Mouse (Mus musculus) erythroblast, embryonic 14.5 days (primary cell): ENCODE results near the gene Ivd.

ENCODE experiments used
- GATA1 ChIP-seq: IDR thresholded peaks from 2 replicates; pipeline ENCODE4 v1.6.1; 2012; ENCODE audit warnings: low read length, inconsistent platforms, mixed read lengths
- TAL1 ChIP-seq: IDR thresholded peaks from 3 replicates; pipeline ENCODE4 v1.6.1; 2012; ENCODE audit warnings: low read length, inconsistent platforms, mixed read lengths

DNA sequence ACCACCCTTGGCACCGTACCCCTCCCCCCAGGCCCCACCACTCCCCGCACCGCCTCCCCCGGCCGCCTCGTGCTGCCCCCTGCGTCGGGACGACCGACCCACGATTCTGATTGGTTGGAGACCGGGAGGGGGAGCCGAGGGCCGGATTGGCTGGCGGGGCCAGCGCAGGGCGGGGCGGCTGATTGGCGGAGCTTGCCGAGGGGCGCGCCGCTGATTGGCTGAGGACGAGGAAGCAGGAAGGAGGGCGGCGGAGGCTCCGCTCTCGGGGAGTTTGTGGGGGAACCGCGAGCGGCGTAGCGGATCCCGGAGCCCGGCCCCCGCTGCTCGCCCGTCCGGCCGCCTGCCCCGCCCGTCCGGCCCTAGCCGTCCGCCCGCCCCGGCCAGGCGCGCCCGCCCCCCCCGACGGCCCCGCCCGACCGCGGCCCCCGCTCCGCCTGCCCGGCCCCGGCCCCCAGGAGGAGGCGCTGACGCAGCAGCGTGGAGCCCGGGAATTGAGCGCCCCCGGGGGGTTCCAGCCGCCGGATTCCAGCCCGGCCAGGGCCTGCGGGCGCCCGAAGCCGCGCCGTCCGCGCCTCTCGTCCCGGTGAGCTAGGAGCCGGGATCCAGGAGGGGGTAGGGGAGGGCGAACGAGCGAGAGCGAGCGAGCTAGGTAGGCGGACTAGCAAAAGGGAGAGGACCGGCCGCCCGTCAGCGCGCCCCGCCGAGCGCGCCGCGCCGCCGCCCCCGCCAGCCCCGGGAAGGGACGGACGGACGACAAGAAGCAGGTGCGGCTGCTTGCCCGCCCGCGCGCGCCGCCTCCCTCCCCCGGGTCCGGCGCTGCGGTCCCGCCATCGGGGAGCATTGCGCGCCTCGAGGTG, 39.6 kb downstream of the Ivd start:
- TF ChIP-seq GATA1, result no peak
- TF ChIP-seq TAL1, result no peak
